Mouse (Mus musculus) heart, adult 2 months (tissue): ENCODE data around the gene Xk.
"Not testable (repeated sequence)": the region's sequence is repeated elsewhere in the genome, so short reads cannot be mapped to it uniquely, and the experiment has no call there.

Experiments used
- CTCF ChIP-seq: fragments of 200-600 bp; IDR thresholded peaks from 2 replicates; pipeline ENCODE4 v1.8.1; 2022; ENCODE audit warnings: antibody characterized with exemption, mild to moderate bottlenecking, moderate library complexity
- EP300 ChIP-seq: fragments of 200-500 bp; IDR thresholded peaks from 2 replicates; pipeline ENCODE4 v1.6.1; 2011; ENCODE audit warnings: low read depth, low read length, control low read depth; ENCODE audit not compliant: insufficient read depth
- POLR2A ChIP-seq: fragments of 200-500 bp; IDR thresholded peaks from 2 replicates; pipeline ENCODE4 v1.6.1; 2011; ENCODE audit warnings: mild to moderate bottlenecking, low read depth, low read length, control low read depth; ENCODE audit not compliant: insufficient read depth

GRCm38 (mm10) chrX:9334996-9335395 is 62.4 kb downstream of the Xk start:
- TF ChIP-seq CTCF, EP300, POLR2A: not testable (repeated sequence)
